Mouse (Mus musculus) heart, adult 2 months (tissue): ENCODE results near the gene Rpl31. TPM values are rescaled to one million over a fixed set of nuclear protein-coding genes. Genes with fewer than 3 reads are reported as not detected.

ENCODE experiments used
- DNase-seq, 2 experiments: peaks; one replicate each; pipeline ENCODE4 v3.0.0; 2021
- H3K27ac ChIP-seq: fragments of 200-600 bp; 2 replicates; pipeline ENCODE4 v1.8.1; 2022
- H3K27me3 ChIP-seq: fragments of 200-500 bp; 2 replicates; pipeline ENCODE4 v1.6.1; 2012; ENCODE audit warnings: mild to moderate bottlenecking, low read length, inconsistent platforms, mixed read lengths; ENCODE audit not compliant: control insufficient read depth, insufficient read depth
- H3K36me3 ChIP-seq: fragments of 200-500 bp; 2 replicates; pipeline ENCODE4 v1.6.1; 2012; ENCODE audit warnings: low read length, inconsistent platforms; ENCODE audit not compliant: control insufficient read depth, insufficient read depth
- H3K4me1 ChIP-seq: fragments of 200-500 bp; 2 replicates; pipeline ENCODE4 v1.6.1; 2011; ENCODE audit warnings: low read length; ENCODE audit not compliant: control insufficient read depth, insufficient read depth
- H3K4me3 ChIP-seq: fragments of 200-600 bp; 2 replicates; pipeline ENCODE4 v1.8.1; 2022
- H3K79me2 ChIP-seq: fragments of 200-500 bp; replicated peaks from 2 replicates; pipeline ENCODE4 v1.6.1; 2012; ENCODE audit warnings: mild to moderate bottlenecking, inconsistent platforms, low read length, moderate library complexity, mixed read lengths; ENCODE audit not compliant: control insufficient read depth, insufficient read depth
- H3K9ac ChIP-seq: fragments of 200-500 bp; 2 replicates; pipeline ENCODE4 v1.6.1; 2012; ENCODE audit warnings: low read depth, mild to moderate bottlenecking, control low read depth, inconsistent platforms, low read length, mixed read lengths
- CTCF ChIP-seq: fragments of 200-600 bp; IDR thresholded peaks from 2 replicates; pipeline ENCODE4 v1.8.1; 2022; ENCODE audit warnings: antibody characterized with exemption, mild to moderate bottlenecking, moderate library complexity
- EP300 ChIP-seq: fragments of 200-500 bp; IDR thresholded peaks from 2 replicates; pipeline ENCODE4 v1.6.1; 2011; ENCODE audit warnings: low read depth, low read length, control low read depth; ENCODE audit not compliant: insufficient read depth
- POLR2A ChIP-seq: fragments of 200-500 bp; IDR thresholded peaks from 2 replicates; pipeline ENCODE4 v1.6.1; 2011; ENCODE audit warnings: mild to moderate bottlenecking, low read depth, low read length, control low read depth; ENCODE audit not compliant: insufficient read depth
- WGBS: fragments of 180-500 bp; shearing (Covaris S2); methylation state at CpG from one replicate; pipeline ENCODE4 v1.1.7; 2018; 5-methylcytosine and 5-hydroxymethylcytosine counted together
- intact Hi-C: fragments of 180-260 bp; cut with DNase I; formaldehyde crosslinking; loops from one replicate; pipeline ENCODE4 v1.15.1; 2025
- polyA plus RNA-seq: library from polyadenylated mRNA; depleted of rRNA; stranded (reverse); fragments of >200 nt; gene quantifications from 2 replicates; pipeline ENCODE4 v1.2.3, GENCODE M21; 2012
- total RNA-seq, 2 experiments: library from RNA; stranded (reverse); gene quantifications; 2 replicates each; pipeline ENCODE4 v1.2.3; 2021

Gene Rpl31
- total and polyA plus RNA-seq, 3 experiments, result 153 to 615 (median 513) TPM

GRCm38 (mm10) chr1:39370431-39370830 is 2.8 kb downstream of the Rpl31 start:
- peaks cover 9% of the 10 kb centered on the region for H3K36me3 ChIP-seq
- no peaks in the 10 kb centered on the region for H3K27me3 ChIP-seq
- DNase-seq, result no peak
- WGBS, result 69% methylated on average over 6 of the region's 6 CpGs
- H3K4me1 ChIP-seq, result peaks cover 3% of the 10 kb centered on the region
- H3K4me3 ChIP-seq, result no peak overlapping the region
- H3K9ac ChIP-seq, result no peak overlapping the region
- intact Hi-C loops, result no loop called here
- no peak overlapping the region for H3K27ac ChIP-seq
- TF ChIP-seq CTCF (no peak), EP300 (no peak), POLR2A (no peak)
- H3K79me2 ChIP-seq, result no peaks in the 10 kb centered on the region

GRCm38 (mm10) chr1:39372220-39372843 is 4.7 kb downstream of the Rpl31 start:
- H3K27me3 ChIP-seq, result no peaks in the 10 kb centered on the region
- DNase-seq, result no peak
- no peak overlapping the region for H3K4me3 ChIP-seq
- no peaks in the 10 kb centered on the region for H3K79me2 ChIP-seq
- peaks cover 9% of the 10 kb centered on the region for H3K36me3 ChIP-seq
- H3K27ac ChIP-seq, result no peak overlapping the region
- intact Hi-C loops, result no loop called here
- WGBS, result 57% methylated on average over 8 of the region's 8 CpGs
- no peak overlapping the region for H3K9ac ChIP-seq
- TF ChIP-seq CTCF, result no peak
- H3K4me1 ChIP-seq, result peaks cover 1% of the 10 kb centered on the region; the same call in 1 of the 2 replicates

GRCm38 (mm10) chr1:39373378-39373777 is 5.7 kb downstream of the Rpl31 start:
- TF ChIP-seq CTCF (no peak), POLR2A (no peak; the same call in 1 of the 2 replicates), EP300 (no peak)
- Histone ChIP-seq H3K79me2 (no peaks in the 10 kb centered on the region), H3K36me3 (peaks cover 9% of the 10 kb centered on the region), H3K27ac (no peak overlapping the region), H3K27me3 (no peaks in the 10 kb centered on the region), H3K9ac (no peak overlapping the region), H3K4me3 (no peak overlapping the region), H3K4me1 (peaks cover 1% of the 10 kb centered on the region; the same call in 1 of the 2 replicates)
- intact Hi-C loops, result no loop called here
- no peak for DNase-seq
- WGBS, result 74% methylated on average over 4 of the region's 4 CpGs

GRCm38 (mm10) chr1:39374231-39374809 is 6.7 kb downstream of the Rpl31 start:
- Histone ChIP-seq H3K36me3 (peaks cover 6% of the 10 kb centered on the region), H3K27me3 (no peaks in the 10 kb centered on the region)
- WGBS, result 77% methylated on average over 5 of the region's 5 CpGs

GRCm38 (mm10) chr1:39376121-39376520 is 8.5 kb downstream of the Rpl31 start:
- intact Hi-C loops, result no loop called here
- no peaks in the 10 kb centered on the region for H3K4me1 ChIP-seq
- no peaks in the 10 kb centered on the region for H3K36me3 ChIP-seq

More at GRCm38 (mm10) chr1:39374231-39374809, 6.7 kb downstream of the Rpl31 start:
- H3K4me3 ChIP-seq, result no peak overlapping the region
- TF ChIP-seq EP300 (no peak), POLR2A (no peak), CTCF (no peak)
- no peak overlapping the region for H3K27ac ChIP-seq
- peaks cover 1% of the 10 kb centered on the region; the same call in 1 of the 2 replicates for H3K4me1 ChIP-seq
- no peak overlapping the region for H3K9ac ChIP-seq
- intact Hi-C loops, result no loop called here
- DNase-seq, result no peak
- no peaks in the 10 kb centered on the region for H3K79me2 ChIP-seq

GRCm38 (mm10) chr1:39376726-39377240 is 9.1 kb downstream of the Rpl31 start:
- Histone ChIP-seq H3K27ac (no peak overlapping the region), H3K4me3 (no peak overlapping the region), H3K4me1 (no peaks in the 10 kb centered on the region), H3K79me2 (no peaks in the 10 kb centered on the region), H3K9ac (no peak overlapping the region), H3K27me3 (no peaks in the 10 kb centered on the region), H3K36me3 (no peaks in the 10 kb centered on the region)
- no peak for DNase-seq
- TF ChIP-seq CTCF (no peak), EP300 (no peak), POLR2A (no peak)
- 96% methylated on average over 9 of the region's 9 CpGs for WGBS
- intact Hi-C loops, result no loop called here

More at GRCm38 (mm10) chr1:39376121-39376520, 8.5 kb downstream of the Rpl31 start:
- no peak overlapping the region for H3K27ac ChIP-seq
- no peak overlapping the region for H3K4me3 ChIP-seq
- no peak for DNase-seq
- H3K9ac ChIP-seq, result no peak overlapping the region
- WGBS, result 86% methylated on average over 7 of the region's 7 CpGs
- no peak for TF ChIP-seq CTCF
- no peak for TF ChIP-seq POLR2A
- no peak for TF ChIP-seq EP300
- H3K27me3 ChIP-seq, result no peaks in the 10 kb centered on the region
- no peaks in the 10 kb centered on the region for H3K79me2 ChIP-seq
